Mouse (Mus musculus) E14TG2a.4 (cell line): ENCODE measurements at regions not wholly inside any gene's neighbourhood (a gene's known extent, or its start where the extent isn't known, plus 50 kb on each side); places are given as distances from the start of the nearest gene placed in this dataset.

ENCODE experiments used
- CTCF ChIP-seq: conservative IDR thresholded peaks from 2 replicates; pipeline ENCODE4 v1.5.1; 2014; ENCODE audit warnings: low read length
- POU5F1 ChIP-seq: IDR thresholded peaks from 2 replicates; pipeline ENCODE4 v1.6.1; 2014; ENCODE audit warnings: low read length, borderline replicate concordance

- no peak for TF ChIP-seq CTCF
- TF ChIP-seq POU5F1, result no peak
These were observed 256.9 kb downstream of the Plekhb2 start for GRCm38 (mm10) chr1:35106665-35107064.
